Mouse (Mus musculus) embryonic facial prominence, embryonic 14.5 days (tissue): ENCODE results near the gene F9. TPM values are rescaled to one million over a fixed set of nuclear protein-coding genes. Genes with fewer than 3 reads are reported as not detected.

Experiments used
- ATAC-seq: fragments of 200-750 bp; cut with Nextera tagmentation; 2 replicates; pipeline ENCODE4 v1.8.0; 2017; ENCODE audit warnings: low read depth, moderate number of reproducible peaks, moderate TSS enrichment
- DNase-seq: peaks from one replicate; pipeline ENCODE4 v3.0.0-alpha.2; 2015; ENCODE audit warnings: low spot score
- H3K27ac ChIP-seq: fragments of 300-500 bp; sonication (generic); replicated peaks from 2 replicates; pipeline ENCODE4 v1.5.1; 2014; ENCODE audit warnings: low read depth, mild to moderate bottlenecking, low read length, moderate library complexity
- H3K27me3 ChIP-seq: fragments of 300-500 bp; sonication (generic); replicated peaks from 2 replicates; pipeline ENCODE4 v1.6.1; 2014; ENCODE audit warnings: low read length; ENCODE audit not compliant: control insufficient read depth, insufficient read depth
- H3K36me3 ChIP-seq: fragments of 300-500 bp; sonication (generic); 2 replicates; pipeline ENCODE4 v1.6.1; 2014; ENCODE audit warnings: low read length, mixed read lengths; ENCODE audit not compliant: control insufficient read depth, insufficient read depth
- H3K4me1 ChIP-seq: fragments of 300-500 bp; sonication (generic); 2 replicates; pipeline ENCODE4 v1.6.1; 2014; ENCODE audit warnings: antibody characterized with exemption, low read length; ENCODE audit not compliant: control insufficient read depth, insufficient read depth
- H3K4me2 ChIP-seq: fragments of 300-500 bp; sonication (generic); 2 replicates; pipeline ENCODE4 v1.6.1; 2014; ENCODE audit warnings: low read depth, mild to moderate bottlenecking, low read length, moderate library complexity, mixed read lengths
- H3K4me3 ChIP-seq: fragments of 300-500 bp; sonication (generic); 2 replicates; pipeline ENCODE4 v1.5.1; 2014; ENCODE audit warnings: low read depth, mild to moderate bottlenecking, low read length
- H3K9ac ChIP-seq: fragments of 300-500 bp; sonication (generic); 2 replicates; pipeline ENCODE4 v1.6.1; 2014; ENCODE audit warnings: low read depth, mild to moderate bottlenecking, low read length, moderate library complexity, mixed read lengths
- H3K9me3 ChIP-seq: fragments of 300-500 bp; sonication (generic); 2 replicates; pipeline ENCODE4 v1.6.1; 2016; ENCODE audit warnings: low read length; ENCODE audit not compliant: control insufficient read depth
- WGBS: fragments of 180-500 bp; shearing (Covaris S2); extraction: QIAGEN DNeasy Blood & Tissue Kit; methylation state at CpG from one replicate; pipeline ENCODE4 v1.1.7; 2014; 5-methylcytosine and 5-hydroxymethylcytosine counted together
- polyA plus RNA-seq: library from polyadenylated mRNA; unstranded; fragments of >200 nt; fragmentation: Nextera tagmentation; extraction: Ambion mirVana; gene quantifications from 2 replicates; pipeline ENCODE4 v1.2.1, GENCODE M21; 2014

Gene F9
- polyA plus RNA-seq, 1 experiment from 2014 or later: 0.08 TPM

DNA sequence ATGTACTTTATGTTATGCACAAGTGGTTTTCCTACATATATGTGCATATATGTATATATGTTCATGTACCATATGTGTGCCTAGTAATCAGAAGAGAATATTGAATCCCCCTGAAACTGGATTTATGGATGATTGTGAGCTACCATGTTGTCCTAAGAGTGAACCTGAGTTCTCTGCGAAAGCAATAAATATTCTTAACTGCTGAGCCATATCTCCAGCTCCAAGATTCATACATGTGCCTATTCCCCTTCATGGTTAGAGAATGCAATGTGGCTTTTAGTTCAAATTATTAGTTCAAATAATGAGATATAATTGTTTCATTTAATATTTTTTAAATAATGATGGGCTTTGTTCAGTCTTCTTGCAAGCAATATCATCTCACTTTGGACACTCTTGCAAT lies 55.5 kb downstream of the F9 start:
- no peak overlapping the region for H3K4me3 ChIP-seq

DNA sequence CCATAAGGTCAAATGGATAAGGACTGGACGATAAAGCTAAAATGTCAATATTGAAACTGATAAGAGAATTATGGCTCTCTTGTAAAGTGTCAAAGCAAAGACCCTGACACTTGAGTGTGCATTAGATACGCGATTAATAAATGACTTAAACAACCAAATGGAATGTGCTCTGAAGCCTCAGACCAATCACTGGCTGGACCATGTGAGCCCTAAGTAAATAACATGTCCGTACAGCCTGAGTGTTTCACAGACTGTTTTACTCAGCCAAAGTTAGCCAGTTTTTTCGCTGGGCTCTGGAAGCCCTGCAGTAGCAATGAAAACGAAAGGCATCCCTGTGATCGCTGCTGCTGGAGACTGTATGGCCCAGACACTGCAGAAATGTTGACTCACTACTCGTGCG lies 55.9 kb downstream of the F9 start:
- H3K27me3 ChIP-seq: no peaks in the 10 kb centered on the region
- H3K36me3 ChIP-seq: no peaks in the 10 kb centered on the region
- DNase-seq (no peak), ATAC-seq (no peak)
- no peak overlapping the region for H3K27ac ChIP-seq
- WGBS: 86% methylated on average over 9 of the region's 9 CpGs
- H3K9ac ChIP-seq: no peak overlapping the region
- H3K4me2 ChIP-seq: no peak overlapping the region
- H3K9me3 ChIP-seq: no peaks in the 10 kb centered on the region
- no peak overlapping the region for H3K4me3 ChIP-seq
- no peaks in the 10 kb centered on the region for H3K4me1 ChIP-seq

More for the DNA sequence above, 55.5 kb downstream of the F9 start:
- Histone ChIP-seq H3K36me3 (no peaks in the 10 kb centered on the region), H3K4me1 (no peaks in the 10 kb centered on the region), H3K9me3 (no peaks in the 10 kb centered on the region), H3K27ac (no peak overlapping the region), H3K27me3 (no peaks in the 10 kb centered on the region), H3K9ac (no peak overlapping the region), H3K4me2 (no peak overlapping the region)
- no peak for ATAC-seq
- DNase-seq: no peak
- 100% methylated on average over 1 of the region's 1 CpGs for WGBS

DNA sequence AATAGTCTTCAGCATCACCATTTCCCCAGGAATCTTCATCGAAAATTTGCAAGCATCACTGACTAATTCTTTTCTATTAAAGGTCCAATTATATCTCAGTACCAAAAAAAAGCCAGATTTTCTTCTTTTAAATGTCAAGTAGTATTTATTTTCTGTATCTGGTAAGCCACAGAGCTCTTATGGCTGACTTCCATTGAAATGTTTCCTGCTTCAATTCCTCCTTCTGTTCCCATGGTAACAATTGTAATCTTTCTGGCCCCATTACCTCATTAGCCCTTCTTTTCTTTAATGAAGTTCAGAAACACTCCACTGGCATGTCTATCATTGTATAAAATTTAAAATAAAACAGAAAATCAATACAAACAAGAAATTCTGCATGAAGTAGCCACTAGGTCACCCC lies 76.1 kb downstream of the F9 start:
- WGBS: 76% methylated on average over 1 of the region's 1 CpGs
- Histone ChIP-seq H3K27ac (no peak overlapping the region), H3K4me2 (no peak overlapping the region), H3K36me3 (no peaks in the 10 kb centered on the region), H3K9ac (no peak overlapping the region), H3K4me1 (no peaks in the 10 kb centered on the region), H3K27me3 (no peaks in the 10 kb centered on the region), H3K4me3 (no peak overlapping the region), H3K9me3 (no peaks in the 10 kb centered on the region)
- no peak for DNase-seq
- ATAC-seq: no peak

Other genes with a start within 250 kb of the F9 start
- gene Mcf2, start 179.6 kb downstream of the F9 start, polyA plus RNA-seq: 0.31 and 0.41 TPM in 2 replicates